Mouse (Mus musculus) intestine, embryonic 16.5 days (tissue): ENCODE data around the gene Rmnd5b. TPM values are rescaled to one million over a fixed set of nuclear protein-coding genes. Genes with fewer than 3 reads are reported as not detected.
"Not testable (repeated sequence)": the region's sequence is repeated elsewhere in the genome, so short reads cannot be mapped to it uniquely, and the experiment has no call there.

Source experiments
- ATAC-seq: fragments of 200-750 bp; cut with Nextera tagmentation; 2 replicates; pipeline ENCODE4 v1.8.0; 2017; ENCODE audit warnings: moderate TSS enrichment, moderate library complexity
- H3K27ac ChIP-seq: fragments of 300-500 bp; sonication (generic); 2 replicates; pipeline ENCODE4 v1.5.1; 2014; ENCODE audit warnings: mild to moderate bottlenecking, low read length
- H3K27me3 ChIP-seq: fragments of 300-500 bp; sonication (generic); replicated peaks from 2 replicates; pipeline ENCODE4 v1.6.1; 2014; ENCODE audit warnings: low read length, control low read depth, mixed read lengths; ENCODE audit not compliant: control insufficient read depth, insufficient read depth
- H3K36me3 ChIP-seq: fragments of 300-500 bp; sonication (generic); 2 replicates; pipeline ENCODE4 v1.6.1; 2014; ENCODE audit warnings: low read length, control low read depth; ENCODE audit not compliant: control insufficient read depth, insufficient read depth
- H3K4me1 ChIP-seq: fragments of 300-500 bp; sonication (generic); 2 replicates; pipeline ENCODE4 v1.6.1; 2014; ENCODE audit warnings: low read length, control low read depth, mixed read lengths; ENCODE audit not compliant: control insufficient read depth, insufficient read depth
- H3K4me2 ChIP-seq: fragments of 300-500 bp; sonication (generic); 2 replicates; pipeline ENCODE4 v1.6.1; 2014; ENCODE audit warnings: low read depth, low read length, control low read depth
- H3K4me3 ChIP-seq: fragments of 300-500 bp; sonication (generic); 2 replicates; pipeline ENCODE4 v1.5.1; 2014; ENCODE audit warnings: mild to moderate bottlenecking, low read length
- H3K9ac ChIP-seq: fragments of 300-500 bp; sonication (generic); 2 replicates; pipeline ENCODE4 v1.6.1; 2014; ENCODE audit warnings: low read depth, low read length
- H3K9me3 ChIP-seq: fragments of 300-500 bp; sonication (generic); 2 replicates; pipeline ENCODE4 v1.6.1; 2016; ENCODE audit warnings: low read length, control low read depth; ENCODE audit not compliant: control insufficient read depth
- WGBS: fragments of 180-500 bp; shearing (Covaris S2); extraction: QIAGEN DNeasy Blood & Tissue Kit; methylation state at CpG from one replicate; pipeline ENCODE4 v1.1.7; 2014; 5-methylcytosine and 5-hydroxymethylcytosine counted together
- polyA plus RNA-seq: library from polyadenylated mRNA; unstranded; fragments of >200 nt; fragmentation: Nextera tagmentation; extraction: Ambion mirVana; gene quantifications from 2 replicates; pipeline ENCODE4 v1.2.1, GENCODE M21; 2015

Rmnd5b gene
- polyA plus RNA-seq, 1 experiment from 2014 or later, result 44.4 TPM

GRCm38 (mm10) chr11:51619409-51620060, 16.2 kb downstream of the Rmnd5b start, which contains the start of gene Nhp2:
TSS of gene Nhp2 (plus strand) at chr11:51619735.
- H3K9me3 ChIP-seq, result no peaks in the 10 kb centered on the region
- peak within 1 kb of the TSS; percentile 70 for H3K4me3 ChIP-seq
- peaks cover 16% of the 10 kb centered on the region for H3K36me3 ChIP-seq
- under 1% methylated on average over 51 of the region's 51 CpGs for WGBS
- H3K27me3 ChIP-seq, result no peaks in the 10 kb centered on the region
- peak within 1 kb of the TSS; percentile 77 for H3K9ac ChIP-seq
- peaks cover 28% of the 10 kb centered on the region for H3K4me1 ChIP-seq
- H3K4me2 ChIP-seq, result peak within 1 kb of the TSS; percentile 72
- H3K27ac ChIP-seq, result peak within 1 kb of the TSS; percentile 8; the same call in 1 of the 2 replicates
- peak; percentile 86 for ATAC-seq

GRCm38 (mm10) chr11:51618894-51619408, 16.7 kb downstream of the Rmnd5b start:
- 0 out of 2 replicates have a peak overlapping the region, but pooled peaks have one; percentile 10 for H3K9ac ChIP-seq
- H3K36me3 ChIP-seq, result peaks cover 11% of the 10 kb centered on the region; the same call in 1 of the 2 replicates
- peak; percentile 36 for ATAC-seq
- no peaks in the 10 kb centered on the region for H3K9me3 ChIP-seq
- 51% methylated on average over 8 of the region's 8 CpGs for WGBS
- H3K27ac ChIP-seq, result no peak overlapping the region; the same call in 1 of the 2 replicates
- peak overlapping the region; percentile 70 for H3K4me3 ChIP-seq
- no peaks in the 10 kb centered on the region for H3K27me3 ChIP-seq
- peak overlapping the region; percentile 37 for H3K4me2 ChIP-seq
- peaks cover 31% of the 10 kb centered on the region for H3K4me1 ChIP-seq

- Histone ChIP-seq H3K27ac (no peak overlapping the region), H3K9me3 (no peaks in the 10 kb centered on the region), H3K4me1 (peaks cover 31% of the 10 kb centered on the region)
Measured at GRCm38 (mm10) chr11:51617693-51618092, 18.0 kb downstream of the Rmnd5b start.

GRCm38 (mm10) chr11:51616113-51616512, 19.6 kb downstream of the Rmnd5b start:
- 91% methylated on average over 7 of the region's 7 CpGs for WGBS
- H3K9me3 ChIP-seq, H3K4me3 ChIP-seq, H3K27me3 ChIP-seq, H3K36me3 ChIP-seq, ATAC-seq: not testable (repeated sequence)
- peaks cover 24% of the 10 kb centered on the region for H3K4me1 ChIP-seq
- H3K27ac ChIP-seq, result peak overlapping the region; percentile 96
- H3K9ac ChIP-seq, result peak overlapping the region; percentile 78; the same call in 1 of the 2 replicates
- peak overlapping the region; percentile 74 for H3K4me2 ChIP-seq

More at GRCm38 (mm10) chr11:51617693-51618092, 18.0 kb downstream of the Rmnd5b start:
- H3K9ac ChIP-seq, result no peak overlapping the region
- no peaks in the 10 kb centered on the region for H3K36me3 ChIP-seq
- 4% methylated on average over 4 of the region's 4 CpGs for WGBS
- no peak overlapping the region for H3K4me3 ChIP-seq
- no peaks in the 10 kb centered on the region for H3K27me3 ChIP-seq
- H3K4me2 ChIP-seq, result no peak overlapping the region
- no peak for ATAC-seq

- peaks cover 19% of the 10 kb centered on the region for H3K4me1 ChIP-seq
- H3K27ac ChIP-seq, result peak overlapping the region; percentile 96
- H3K9ac ChIP-seq, result peak overlapping the region; percentile 78
- WGBS, result 2% methylated on average over 14 of the region's 14 CpGs
- ATAC-seq, result peak; percentile 85
- H3K27me3 ChIP-seq, result no peaks in the 10 kb centered on the region
- H3K4me2 ChIP-seq, result peak overlapping the region; percentile 74
- H3K36me3 ChIP-seq, result no peaks in the 10 kb centered on the region
- peak overlapping the region; percentile 49 for H3K4me3 ChIP-seq
- no peaks in the 10 kb centered on the region for H3K9me3 ChIP-seq
Measured at GRCm38 (mm10) chr11:51615601-51616000, 20.1 kb downstream of the Rmnd5b start.

- Histone ChIP-seq H3K27ac (peak overlapping the region; percentile 96), H3K4me2 (peak overlapping the region; percentile 74), H3K4me3 (peak overlapping the region; percentile 49), H3K36me3 (no peaks in the 10 kb centered on the region), H3K4me1 (peaks cover 15% of the 10 kb centered on the region), H3K9ac (peak overlapping the region; percentile 78), H3K9me3 (no peaks in the 10 kb centered on the region), H3K27me3 (no peaks in the 10 kb centered on the region)
- peak; percentile 65 for ATAC-seq
- 24% methylated on average over 7 of the region's 7 CpGs for WGBS
Measured at GRCm38 (mm10) chr11:51615129-51615528, 20.6 kb downstream of the Rmnd5b start.

- WGBS, result 73% methylated on average over 8 of the region's 8 CpGs
- peak overlapping the region; percentile 96 for H3K27ac ChIP-seq
- ATAC-seq, result no peak
Measured at GRCm38 (mm10) chr11:51614256-51614655, 21.4 kb downstream of the Rmnd5b start.

GRCm38 (mm10) chr11:51609940-51610339, 25.8 kb downstream of the Rmnd5b start:
- H3K9ac ChIP-seq, H3K27me3 ChIP-seq, H3K9me3 ChIP-seq, H3K36me3 ChIP-seq, H3K27ac ChIP-seq, ATAC-seq, H3K4me2 ChIP-seq, H3K4me3 ChIP-seq: not testable (repeated sequence)
- 85% methylated on average over 5 of the region's 5 CpGs for WGBS
- peaks cover 20% of the 10 kb centered on the region for H3K4me1 ChIP-seq

More at GRCm38 (mm10) chr11:51614256-51614655, 21.4 kb downstream of the Rmnd5b start:
- Histone ChIP-seq H3K9ac (0 out of 2 replicates have a peak overlapping the region, but pooled peaks have one; percentile 78), H3K36me3 (no peaks in the 10 kb centered on the region), H3K4me2 (no peak overlapping the region), H3K9me3 (no peaks in the 10 kb centered on the region), H3K4me3 (no peak overlapping the region), H3K4me1 (peaks cover 17% of the 10 kb centered on the region), H3K27me3 (no peaks in the 10 kb centered on the region)

GRCm38 (mm10) chr11:51609266-51609909, 26.3 kb downstream of the Rmnd5b start:
- Histone ChIP-seq H3K4me2 (no peak overlapping the region), H3K36me3 (peaks cover 5% of the 10 kb centered on the region), H3K27ac (peak overlapping the region; percentile 47; the same call in 1 of the 2 replicates), H3K27me3 (no peaks in the 10 kb centered on the region), H3K9me3 (no peaks in the 10 kb centered on the region), H3K9ac (no peak overlapping the region), H3K4me3 (no peak overlapping the region), H3K4me1 (peaks cover 20% of the 10 kb centered on the region)
- ATAC-seq, result no peak
- 65% methylated on average over 3 of the region's 3 CpGs for WGBS
